Mouse (Mus musculus) hindbrain, embryonic 12.5 days (tissue): Measurements from ENCODE around the gene Prnd. TPM values are rescaled to one million over a fixed set of nuclear protein-coding genes. Genes with fewer than 3 reads are reported as not detected.

Source experiments
- ATAC-seq: fragments of 200-750 bp; cut with Nextera tagmentation; 2 replicates; pipeline ENCODE4 v1.8.0; 2017; ENCODE audit warnings: moderate TSS enrichment; ENCODE audit not compliant: low FRiP score
- H3K27ac ChIP-seq: fragments of 300-500 bp; sonication (generic); 2 replicates; pipeline ENCODE4 v1.5.1; 2016; ENCODE audit warnings: mild to moderate bottlenecking
- H3K27me3 ChIP-seq: fragments of 300-500 bp; sonication (generic); 2 replicates; pipeline ENCODE4 v1.6.1; 2016; ENCODE audit warnings: mild to moderate bottlenecking
- H3K36me3 ChIP-seq: fragments of 300-500 bp; sonication (generic); 2 replicates; pipeline ENCODE4 v1.6.1; 2016; ENCODE audit warnings: mild to moderate bottlenecking
- H3K4me1 ChIP-seq: fragments of 300-500 bp; sonication (generic); 2 replicates; pipeline ENCODE4 v1.6.1; 2016
- H3K4me2 ChIP-seq: fragments of 300-500 bp; sonication (generic); replicated peaks from 2 replicates; pipeline ENCODE4 v1.6.1; 2016; ENCODE audit warnings: mild to moderate bottlenecking
- H3K4me3 ChIP-seq: fragments of 300-500 bp; sonication (generic); 2 replicates; pipeline ENCODE4 v1.5.1; 2016; ENCODE audit warnings: mild to moderate bottlenecking
- H3K9ac ChIP-seq: fragments of 300-500 bp; sonication (generic); 2 replicates; pipeline ENCODE4 v1.6.1; 2016; ENCODE audit warnings: mild to moderate bottlenecking, moderate library complexity
- H3K9me3 ChIP-seq: fragments of 300-500 bp; sonication (generic); replicated peaks from 2 replicates; pipeline ENCODE4 v1.6.1; 2016; ENCODE audit warnings: mild to moderate bottlenecking
- WGBS: fragments of 180-500 bp; shearing (Covaris S2); methylation state at CpG from one replicate; pipeline ENCODE4 v1.1.7; 2016; 5-methylcytosine and 5-hydroxymethylcytosine counted together
- polyA plus RNA-seq: library from polyadenylated mRNA; unstranded; fragments of >200 nt; fragmentation: Nextera tagmentation; extraction: Ambion mirVana; gene quantifications from 2 replicates; pipeline ENCODE4 v1.2.1, GENCODE M21; 2016

Prnd gene
- polyA plus RNA-seq, 1 experiment from 2014 or later: 11.6 TPM

- Histone ChIP-seq H3K4me2 (0 out of 2 replicates have a peak overlapping the region, but pooled peaks have one; percentile 5), H3K4me3 (no peak overlapping the region), H3K9ac (no peak overlapping the region), H3K9me3 (no peaks in the 10 kb centered on the region), H3K36me3 (peaks cover 39% of the 10 kb centered on the region), H3K4me1 (peaks cover 8% of the 10 kb centered on the region), H3K27me3 (no peaks in the 10 kb centered on the region), H3K27ac (no peak overlapping the region)
- WGBS: 42% methylated on average over 14 of the region's 14 CpGs
- ATAC-seq: no peak
Observed at GRCm38 (mm10) chr2:131993563-131994088, 43.0 kb downstream of the Prnd start.

DNA sequence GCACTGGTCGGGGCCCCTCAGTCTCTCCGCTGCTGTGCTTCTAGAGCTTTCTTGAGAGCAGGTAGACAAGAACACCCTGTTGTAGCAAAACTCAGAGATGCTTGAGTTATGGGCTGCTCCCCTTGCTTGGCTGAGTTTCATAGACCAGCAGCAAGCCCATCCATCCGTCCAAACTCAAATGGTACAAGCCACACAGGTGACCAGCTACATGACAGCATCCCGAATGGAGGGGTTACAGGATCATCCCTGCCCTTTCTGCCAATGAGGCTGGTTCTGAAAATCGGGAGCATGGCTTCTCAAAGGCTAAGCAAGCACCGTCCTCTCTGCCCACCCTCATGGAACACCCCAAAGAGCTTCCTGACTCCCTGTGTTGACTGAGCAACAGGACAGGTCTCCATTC, 44.3 kb downstream of the Prnd start:
- Histone ChIP-seq H3K4me3 (no peak overlapping the region), H3K27me3 (no peaks in the 10 kb centered on the region), H3K9ac (no peak overlapping the region), H3K4me1 (peaks cover 8% of the 10 kb centered on the region), H3K36me3 (peaks cover 47% of the 10 kb centered on the region), H3K4me2 (no peak overlapping the region), H3K27ac (no peak overlapping the region), H3K9me3 (no peaks in the 10 kb centered on the region)
- no peak for ATAC-seq
- 96% methylated on average over 6 of the region's 6 CpGs for WGBS

GRCm38 (mm10) chr2:131995742-131996141, 45.1 kb downstream of the Prnd start:
- Histone ChIP-seq H3K9ac (peak overlapping the region; percentile 27; the same call in 1 of the 2 replicates), H3K9me3 (no peaks in the 10 kb centered on the region), H3K4me1 (peaks cover 8% of the 10 kb centered on the region), H3K4me2 (no peak overlapping the region), H3K36me3 (peaks cover 53% of the 10 kb centered on the region), H3K4me3 (no peak overlapping the region), H3K27ac (no peak overlapping the region), H3K27me3 (no peaks in the 10 kb centered on the region)
- WGBS: 90% methylated on average over 12 of the region's 12 CpGs
- ATAC-seq: no peak

DNA sequence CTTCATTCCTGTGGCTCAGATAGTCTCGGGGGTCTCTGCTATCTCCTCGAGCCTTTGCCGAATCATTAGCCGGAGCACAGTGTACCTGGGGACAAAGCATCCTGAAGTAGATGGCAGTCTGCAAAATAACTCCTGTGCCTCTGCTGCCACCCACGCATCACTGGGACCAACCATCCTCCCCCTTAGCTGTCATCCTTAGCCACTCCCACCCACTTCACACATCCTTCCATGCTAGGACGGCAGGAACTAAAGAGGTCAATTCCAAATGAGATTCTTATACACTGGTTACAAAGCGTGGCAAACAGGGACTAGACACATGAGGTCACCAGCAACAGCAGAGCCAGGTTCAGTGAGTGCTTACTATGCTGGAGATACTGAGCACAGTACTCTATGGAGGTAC, 45.7 kb downstream of the Prnd start:
- Histone ChIP-seq H3K9ac (no peak overlapping the region), H3K27ac (no peak overlapping the region), H3K4me2 (no peak overlapping the region), H3K36me3 (peaks cover 56% of the 10 kb centered on the region), H3K4me3 (no peak overlapping the region), H3K9me3 (no peaks in the 10 kb centered on the region), H3K4me1 (peaks cover 8% of the 10 kb centered on the region), H3K27me3 (no peaks in the 10 kb centered on the region)
- 82% methylated on average over 7 of the region's 7 CpGs for WGBS
- ATAC-seq: no peak

DNA sequence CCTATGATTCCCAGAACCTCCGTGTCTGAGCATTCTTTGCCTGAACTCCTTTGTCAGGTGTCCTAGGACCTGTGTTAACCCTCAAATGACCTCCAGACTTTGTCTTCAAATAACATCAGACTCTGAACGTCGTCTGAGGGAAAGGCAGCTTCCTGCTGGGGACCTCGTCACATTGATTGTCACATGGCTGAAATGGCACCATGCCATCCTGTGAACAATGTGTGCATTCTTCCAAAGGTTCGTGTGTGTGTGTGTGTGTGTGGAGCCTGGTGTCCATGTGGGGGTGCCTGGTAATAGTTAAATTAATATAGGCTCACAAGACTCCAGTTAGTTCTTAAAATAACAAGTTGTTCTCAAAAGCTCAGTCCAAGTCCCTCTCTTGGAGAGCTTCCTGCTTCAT, 46.7 kb downstream of the Prnd start:
- Histone ChIP-seq H3K4me2 (no peak overlapping the region), H3K9ac (no peak overlapping the region), H3K4me1 (peaks cover 8% of the 10 kb centered on the region), H3K4me3 (no peak overlapping the region), H3K9me3 (no peaks in the 10 kb centered on the region), H3K27me3 (no peaks in the 10 kb centered on the region), H3K27ac (no peak overlapping the region), H3K36me3 (peaks cover 61% of the 10 kb centered on the region)
- 39% methylated on average over 5 of the region's 5 CpGs for WGBS
- ATAC-seq: no peak

- Histone ChIP-seq H3K4me1 (0 out of 2 replicates have a peak, but pooled peaks cover 3% of the 10 kb centered on the region), H3K9ac (no peak overlapping the region), H3K27me3 (no peaks in the 10 kb centered on the region), H3K4me3 (no peak overlapping the region), H3K27ac (no peak overlapping the region), H3K36me3 (peaks cover 72% of the 10 kb centered on the region), H3K9me3 (no peaks in the 10 kb centered on the region), H3K4me2 (no peak overlapping the region)
- no peak for ATAC-seq
- 72% methylated on average over 13 of the region's 13 CpGs for WGBS
Observed at GRCm38 (mm10) chr2:132001696-132002334, 51.2 kb downstream of the Prnd start.

DNA sequence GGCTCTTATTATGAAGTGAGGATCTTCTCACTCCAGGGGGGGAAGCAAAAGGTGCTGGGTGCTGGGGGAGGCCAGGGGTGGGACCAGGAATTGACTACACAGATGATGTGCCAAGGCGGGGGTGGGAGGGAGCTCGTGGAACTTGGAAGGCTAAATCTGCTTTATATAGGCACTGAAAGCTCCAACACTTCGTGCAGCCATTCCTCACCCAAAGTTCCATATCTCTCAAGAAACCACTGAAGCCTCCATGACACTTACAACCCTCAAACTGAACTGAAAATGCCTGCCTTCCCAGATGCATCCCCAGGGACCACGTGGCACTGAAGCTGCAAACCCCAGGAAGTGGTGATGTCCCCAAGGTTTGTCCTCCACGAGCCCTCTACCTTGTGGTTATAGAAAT, 53.3 kb downstream of the Prnd start:
- WGBS: 83% methylated on average over 5 of the region's 5 CpGs
- no peaks in the 10 kb centered on the region for H3K9me3 ChIP-seq
- H3K27ac ChIP-seq: no peak overlapping the region
- no peak overlapping the region for H3K4me3 ChIP-seq
- H3K4me1 ChIP-seq: 0 out of 2 replicates have a peak, but pooled peaks cover 2% of the 10 kb centered on the region
- peaks cover 70% of the 10 kb centered on the region for H3K36me3 ChIP-seq
- no peaks in the 10 kb centered on the region for H3K27me3 ChIP-seq
- no peak overlapping the region for H3K4me2 ChIP-seq
- no peak overlapping the region for H3K9ac ChIP-seq
- no peak for ATAC-seq

- ATAC-seq: no peak
- WGBS: 83% methylated on average over 9 of the region's 9 CpGs
- Histone ChIP-seq H3K4me2 (no peak overlapping the region), H3K27me3 (no peaks in the 10 kb centered on the region), H3K4me3 (no peak overlapping the region), H3K36me3 (peaks cover 71% of the 10 kb centered on the region), H3K9ac (no peak overlapping the region), H3K27ac (no peak overlapping the region), H3K9me3 (no peaks in the 10 kb centered on the region), H3K4me1 (0 out of 2 replicates have a peak, but pooled peaks cover 2% of the 10 kb centered on the region)
Observed at GRCm38 (mm10) chr2:132004495-132005136, 54.0 kb downstream of the Prnd start.

GRCm38 (mm10) chr2:132005445-132005844, 54.8 kb downstream of the Prnd start:
- Histone ChIP-seq H3K4me3 (no peak overlapping the region), H3K9ac (no peak overlapping the region), H3K36me3 (peaks cover 67% of the 10 kb centered on the region), H3K27ac (no peak overlapping the region), H3K27me3 (no peaks in the 10 kb centered on the region), H3K9me3 (no peaks in the 10 kb centered on the region), H3K4me1 (0 out of 2 replicates have a peak, but pooled peaks cover 2% of the 10 kb centered on the region), H3K4me2 (no peak overlapping the region)
- ATAC-seq: no peak
- WGBS: 91% methylated on average over 4 of the region's 4 CpGs

Other genes with a start within 250 kb of the Prnd start
- gene Erv3, start 91.1 kb upstream of the Prnd start, polyA plus RNA-seq: not detected in 2 replicates
- 62.9 and 69.2 TPM in 2 replicates for gene Prnp, start 40.9 kb upstream of the Prnd start, polyA plus RNA-seq
- gene Prn, start 40.9 kb upstream of the Prnd start, polyA plus RNA-seq: not detected in 2 replicates
- gene Rassf2, start 79.4 kb downstream of the Prnd start, polyA plus RNA-seq: 29.2 and 30.9 TPM in 2 replicates
- 17.1 and 19.8 TPM in 2 replicates for gene Slc23a2, start 194.2 kb downstream of the Prnd start, polyA plus RNA-seq